Mouse (Mus musculus): ENCODE measurements around the gene Tsga10. TPM values are rescaled to one million over a fixed set of nuclear protein-coding genes. Genes with fewer than 3 reads are reported as not detected.
"Not testable (repeated sequence)": the region's sequence is repeated elsewhere in the genome, so short reads cannot be mapped to it uniquely, and the experiment has no call there.

Gene Tsga10
- polyA plus RNA-seq, 1 experiment from 2014 or later = 13.8 TPM

GRCm38 (mm10) chr1:37719030-37719723, 147.1 kb downstream of the Tsga10 start:
- ATAC-seq = peak; percentile 70
- peaks cover 19% of the 10 kb centered on the region for H3K27me3 ChIP-seq (replicated peaks; ENCODE audit: control insufficient read depth, insufficient read depth, low read length)

GRCm38 (mm10) chr1:37718516-37718915, 147.7 kb downstream of the Tsga10 start:
- Histone ChIP-seq H3K9me3 (replicated peaks; ENCODE audit: control insufficient read depth, low read length) (no peaks in the 10 kb centered on the region), H3K9ac (ENCODE audit: low read length) (no peak overlapping the region), H3K4me2 (ENCODE audit: low read length) (no peak overlapping the region), H3K4me1 (ENCODE audit: control insufficient read depth, insufficient read depth, low read length) (no peaks in the 10 kb centered on the region), H3K4me3 (ENCODE audit: low read depth, low read length) (no peak overlapping the region), H3K27me3 (replicated peaks; ENCODE audit: control insufficient read depth, insufficient read depth, low read length) (peaks cover 19% of the 10 kb centered on the region), H3K27ac (ENCODE audit: low read depth, low read length) (no peak overlapping the region), H3K36me3 (ENCODE audit: control insufficient read depth, insufficient read depth, low read length) (no peaks in the 10 kb centered on the region)
- DNase-seq (ENCODE audit: low spot score) (no peak), ATAC-seq (no peak)
- 54% methylated on average over 7 of the region's 7 CpGs for WGBS

More at GRCm38 (mm10) chr1:37719030-37719723, 147.1 kb downstream of the Tsga10 start:
- no peaks in the 10 kb centered on the region for H3K36me3 ChIP-seq (ENCODE audit: control insufficient read depth, insufficient read depth, low read length)
- no peak for DNase-seq (ENCODE audit: low spot score)
- no peaks in the 10 kb centered on the region for H3K9me3 ChIP-seq (replicated peaks; ENCODE audit: control insufficient read depth, low read length)
- 5% methylated on average over 48 of the region's 49 CpGs for WGBS
- H3K4me3 ChIP-seq (ENCODE audit: low read depth, low read length) = peak overlapping the region; percentile 53
- H3K9ac ChIP-seq (ENCODE audit: low read length) = peak overlapping the region; percentile 63
- no peaks in the 10 kb centered on the region for H3K4me1 ChIP-seq (ENCODE audit: control insufficient read depth, insufficient read depth, low read length)
- H3K27ac ChIP-seq (ENCODE audit: low read depth, low read length) = no peak overlapping the region
- H3K4me2 ChIP-seq (ENCODE audit: low read length) = peak overlapping the region; percentile 91

- Histone ChIP-seq H3K27ac (ENCODE audit: low read depth, low read length) (no peak overlapping the region), H3K4me2 (ENCODE audit: low read length) (no peak overlapping the region), H3K27me3 (replicated peaks; ENCODE audit: control insufficient read depth, insufficient read depth, low read length) (peaks cover 19% of the 10 kb centered on the region), H3K36me3 (ENCODE audit: control insufficient read depth, insufficient read depth, low read length) (no peaks in the 10 kb centered on the region), H3K4me3 (ENCODE audit: low read depth, low read length) (no peak overlapping the region), H3K9ac (ENCODE audit: low read length) (no peak overlapping the region), H3K4me1 (ENCODE audit: control insufficient read depth, insufficient read depth, low read length) (no peaks in the 10 kb centered on the region), H3K9me3 (replicated peaks; ENCODE audit: control insufficient read depth, low read length) (no peaks in the 10 kb centered on the region)
- ATAC-seq = no peak
- WGBS = 81% methylated on average over 14 of the region's 14 CpGs
- no peak for DNase-seq (ENCODE audit: low spot score)
Measured at GRCm38 (mm10) chr1:37717415-37718195, 148.6 kb downstream of the Tsga10 start.

GRCm38 (mm10) chr1:37712357-37712737, 153.9 kb downstream of the Tsga10 start:
- not testable (repeated sequence) for H3K4me3 ChIP-seq (ENCODE audit: low read depth, low read length); DNase-seq (ENCODE audit: low spot score); H3K4me2 ChIP-seq (ENCODE audit: low read length); H3K27me3 ChIP-seq (replicated peaks; ENCODE audit: control insufficient read depth, insufficient read depth, low read length); H3K9me3 ChIP-seq (replicated peaks; ENCODE audit: control insufficient read depth, low read length); H3K27ac ChIP-seq (ENCODE audit: low read depth, low read length); H3K9ac ChIP-seq (ENCODE audit: low read length); H3K4me1 ChIP-seq (ENCODE audit: control insufficient read depth, insufficient read depth, low read length); ATAC-seq; H3K36me3 ChIP-seq (ENCODE audit: control insufficient read depth, insufficient read depth, low read length)
- 83% methylated on average over 4 of the region's 4 CpGs for WGBS

- Histone ChIP-seq H3K4me1 (ENCODE audit: control insufficient read depth, insufficient read depth, low read length) (no peaks in the 10 kb centered on the region), H3K36me3 (ENCODE audit: control insufficient read depth, insufficient read depth, low read length) (no peaks in the 10 kb centered on the region), H3K4me3 (ENCODE audit: low read depth, low read length) (no peak overlapping the region), H3K4me2 (ENCODE audit: low read length) (no peak overlapping the region), H3K27me3 (replicated peaks; ENCODE audit: control insufficient read depth, insufficient read depth, low read length) (no peaks in the 10 kb centered on the region), H3K9ac (ENCODE audit: low read length) (no peak overlapping the region), H3K9me3 (replicated peaks; ENCODE audit: control insufficient read depth, low read length) (no peaks in the 10 kb centered on the region), H3K27ac (ENCODE audit: low read depth, low read length) (no peak overlapping the region)
- no peak for DNase-seq (ENCODE audit: low spot score)
- WGBS = 87% methylated on average over 10 of the region's 10 CpGs
- no peak for ATAC-seq
Measured at GRCm38 (mm10) chr1:37711596-37712356, 154.5 kb downstream of the Tsga10 start.

- H3K4me2 ChIP-seq (ENCODE audit: low read length) = no peak overlapping the region
- H3K27me3 ChIP-seq (replicated peaks; ENCODE audit: control insufficient read depth, insufficient read depth, low read length) = no peaks in the 10 kb centered on the region
- no peak for ATAC-seq
- no peak overlapping the region for H3K9ac ChIP-seq (ENCODE audit: low read length)
- no peaks in the 10 kb centered on the region for H3K9me3 ChIP-seq (replicated peaks; ENCODE audit: control insufficient read depth, low read length)
- 89% methylated on average over 5 of the region's 5 CpGs for WGBS
- H3K4me3 ChIP-seq (ENCODE audit: low read depth, low read length) = no peak overlapping the region
- H3K36me3 ChIP-seq (ENCODE audit: control insufficient read depth, insufficient read depth, low read length) = no peaks in the 10 kb centered on the region
- no peak for DNase-seq (ENCODE audit: low spot score)
- no peak overlapping the region for H3K27ac ChIP-seq (ENCODE audit: low read depth, low read length)
- H3K4me1 ChIP-seq (ENCODE audit: control insufficient read depth, insufficient read depth, low read length) = no peaks in the 10 kb centered on the region
Measured at GRCm38 (mm10) chr1:37711082-37711481, 155.1 kb downstream of the Tsga10 start.

GRCm38 (mm10) chr1:37709736-37710135, 156.5 kb downstream of the Tsga10 start:
- Histone ChIP-seq H3K4me2 (ENCODE audit: low read length) (no peak overlapping the region), H3K9me3 (replicated peaks; ENCODE audit: control insufficient read depth, low read length) (no peaks in the 10 kb centered on the region), H3K9ac (ENCODE audit: low read length) (no peak overlapping the region), H3K36me3 (ENCODE audit: control insufficient read depth, insufficient read depth, low read length) (no peaks in the 10 kb centered on the region), H3K27ac (ENCODE audit: low read depth, low read length) (no peak overlapping the region), H3K27me3 (replicated peaks; ENCODE audit: control insufficient read depth, insufficient read depth, low read length) (no peaks in the 10 kb centered on the region), H3K4me1 (ENCODE audit: control insufficient read depth, insufficient read depth, low read length) (no peaks in the 10 kb centered on the region), H3K4me3 (ENCODE audit: low read depth, low read length) (no peak overlapping the region)
- WGBS = 63% methylated on average over 8 of the region's 8 CpGs
- ATAC-seq (no peak), DNase-seq (ENCODE audit: low spot score) (no peak)

GRCm38 (mm10) chr1:37708270-37708955, 157.8 kb downstream of the Tsga10 start:
- no peaks in the 10 kb centered on the region for H3K36me3 ChIP-seq (ENCODE audit: control insufficient read depth, insufficient read depth, low read length)
- WGBS = 93% methylated on average over 6 of the region's 6 CpGs
- no peak overlapping the region for H3K27ac ChIP-seq (ENCODE audit: low read depth, low read length)
- H3K27me3 ChIP-seq (replicated peaks; ENCODE audit: control insufficient read depth, insufficient read depth, low read length) = no peaks in the 10 kb centered on the region
- H3K4me2 ChIP-seq (ENCODE audit: low read length) = no peak overlapping the region
- no peak overlapping the region for H3K9ac ChIP-seq (ENCODE audit: low read length)
- DNase-seq (ENCODE audit: low spot score) (no peak), ATAC-seq (no peak)
- no peak overlapping the region for H3K4me3 ChIP-seq (ENCODE audit: low read depth, low read length)
- H3K4me1 ChIP-seq (ENCODE audit: control insufficient read depth, insufficient read depth, low read length) = no peaks in the 10 kb centered on the region
- no peaks in the 10 kb centered on the region for H3K9me3 ChIP-seq (replicated peaks; ENCODE audit: control insufficient read depth, low read length)
